Mouse (Mus musculus) hematopoietic multipotent progenitor cell, adult 10-12 weeks (in vitro differentiated cells): ENCODE results near the gene Becn1. TPM values are rescaled to one million over a fixed set of nuclear protein-coding genes. Genes with fewer than 3 reads are reported as not detected.

Experiments
- polyA plus RNA-seq: library from polyadenylated mRNA; stranded (reverse); fragments of >175 nt; gene quantifications from 2 replicates; pipeline ENCODE4 v1.2.3, GENCODE M21; 2012; ENCODE audit warnings: low replicate concordance

Gene Becn1
- polyA plus RNA-seq, result 108 and 173 TPM in 2 replicates

DNA sequence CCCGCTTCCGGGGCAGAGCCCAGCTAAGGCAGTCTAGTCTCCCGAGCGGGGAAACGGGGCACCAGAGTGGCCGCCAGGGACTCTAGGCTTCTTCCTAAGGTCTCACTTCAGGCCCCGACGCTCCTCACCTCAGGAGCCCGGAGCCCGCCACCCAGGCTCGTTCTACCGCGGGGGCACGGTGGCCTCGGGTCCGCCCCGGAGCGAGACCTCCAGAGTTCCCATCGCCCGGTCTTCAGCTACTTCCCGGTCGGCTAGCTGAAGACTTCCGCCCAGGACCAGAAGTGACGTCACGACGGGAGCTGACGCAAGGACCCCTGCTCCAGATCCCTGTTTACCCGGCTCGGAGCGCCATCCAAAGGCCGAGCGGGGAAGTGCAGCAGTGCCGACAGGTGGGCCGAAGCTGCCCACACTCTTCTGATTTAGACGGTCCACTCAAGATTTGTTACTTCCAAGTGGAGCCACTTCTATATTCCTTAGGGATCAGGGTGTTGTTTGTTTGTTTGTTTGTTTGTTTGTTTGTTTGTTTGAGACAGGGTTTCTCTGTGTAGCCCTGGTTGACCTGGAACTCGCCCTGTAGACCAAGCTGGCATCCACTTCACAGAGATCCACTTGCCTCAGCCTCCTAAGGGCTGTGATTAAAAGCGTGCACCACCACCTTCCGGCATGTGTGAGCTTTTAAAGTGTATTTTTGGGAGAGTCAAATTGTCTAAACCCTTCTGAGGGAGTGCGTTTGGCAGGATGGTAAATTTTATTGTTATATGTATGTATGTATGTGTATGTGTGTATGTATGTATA is at the start of gene Becn1:
Gene Becn1, minus strand, starts transcription at position 283 of the 795 bp plus-strand sequence.

DNA sequence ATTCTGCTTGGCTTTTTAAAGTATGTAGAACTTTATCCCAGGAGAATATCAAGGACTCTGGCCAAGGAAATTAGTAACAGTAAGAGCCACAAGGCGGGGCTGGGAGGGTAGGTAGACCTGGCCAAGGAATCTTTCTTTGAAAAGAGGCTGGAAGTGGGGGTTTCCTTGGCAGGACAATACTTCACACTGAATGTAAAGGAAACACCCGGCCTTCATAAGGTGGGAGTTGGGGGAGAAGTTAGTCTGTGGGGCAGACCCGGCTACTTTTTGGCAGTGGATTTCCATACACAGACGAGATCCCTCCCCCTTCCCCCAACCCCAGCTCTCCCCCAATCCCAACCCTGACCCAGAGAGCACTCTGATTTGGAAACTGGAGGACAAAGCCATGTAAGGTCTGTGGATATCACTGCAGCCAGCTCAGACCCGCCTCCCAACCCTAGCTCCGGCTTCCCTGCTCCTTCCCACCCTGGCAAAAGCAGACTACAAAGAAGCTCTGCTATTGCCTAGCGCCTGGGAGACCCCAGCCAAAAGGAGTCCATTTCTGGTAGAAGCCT is 28.4 kb upstream of the Becn1 start, which contains the start of gene Aoc3:
Gene Aoc3, plus strand, starts transcription at position 235 of the 554 bp plus-strand sequence.

DNA sequence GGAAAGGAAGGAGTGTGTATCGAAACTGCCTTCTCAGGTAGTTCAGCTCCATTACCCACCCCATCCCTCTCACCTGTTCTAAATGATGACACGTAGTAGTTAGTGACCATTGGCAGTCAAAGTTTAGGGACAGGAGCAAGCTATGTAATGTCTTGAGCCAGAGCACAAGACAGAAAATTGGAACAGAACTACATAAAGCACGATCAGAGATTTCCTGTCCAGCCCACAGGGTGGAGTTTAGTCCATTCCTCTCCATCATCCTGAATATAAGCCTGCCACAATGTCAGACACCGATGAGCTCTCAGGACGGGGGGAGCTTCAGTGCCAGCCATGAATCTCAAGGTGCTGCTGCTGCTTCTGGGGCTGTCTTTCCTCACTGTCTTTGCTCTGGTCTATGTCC is 22.7 kb upstream of the Becn1 start, which contains the start of gene Aoc2:
Gene Aoc2, plus strand, starts transcription at position 301 of the 400 bp plus-strand sequence.

DNA sequence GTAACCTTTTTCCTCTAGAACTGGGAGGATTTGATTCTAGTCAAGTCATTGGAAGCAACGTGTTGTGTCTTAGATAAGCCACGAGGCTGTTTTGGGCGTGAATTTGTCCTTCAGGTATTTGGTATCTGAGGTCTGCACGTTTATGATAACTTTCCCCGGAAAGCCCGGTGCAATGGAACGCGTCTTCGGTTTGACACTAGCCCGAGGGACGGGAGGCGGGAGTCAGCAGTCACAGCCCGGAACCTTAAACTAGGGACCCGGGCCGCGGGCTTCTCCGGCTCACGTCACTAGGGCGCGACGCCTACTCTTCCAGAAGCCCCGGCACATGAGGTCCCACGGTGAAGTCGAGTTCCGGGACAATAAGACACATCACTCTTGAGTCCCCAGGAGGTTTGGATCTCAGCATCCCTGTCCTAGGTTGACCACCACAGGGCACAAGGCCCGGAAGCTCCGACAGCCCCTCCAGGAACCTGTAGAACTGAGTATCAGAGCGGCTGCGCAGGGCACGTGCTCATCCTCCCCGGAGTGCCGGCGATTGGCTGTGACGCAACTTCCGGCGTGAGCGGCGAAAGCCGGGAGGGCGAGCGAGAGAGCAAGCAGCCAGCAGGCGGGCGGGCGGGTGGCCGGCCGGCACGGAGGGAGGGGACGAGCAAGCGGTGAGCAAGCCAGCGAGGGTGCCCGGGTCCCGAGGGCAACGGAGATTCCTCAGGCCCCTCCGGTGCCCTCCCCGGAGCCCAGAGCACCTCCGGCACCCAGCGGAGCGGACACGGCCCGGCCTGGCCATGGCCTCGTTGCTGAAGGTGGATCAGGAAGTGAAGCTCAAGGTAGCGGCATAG is 13.8 kb upstream of the Becn1 start, which contains the start of gene Psme3:
Gene Psme3, plus strand, starts transcription at position 549 of the 836 bp plus-strand sequence.

DNA sequence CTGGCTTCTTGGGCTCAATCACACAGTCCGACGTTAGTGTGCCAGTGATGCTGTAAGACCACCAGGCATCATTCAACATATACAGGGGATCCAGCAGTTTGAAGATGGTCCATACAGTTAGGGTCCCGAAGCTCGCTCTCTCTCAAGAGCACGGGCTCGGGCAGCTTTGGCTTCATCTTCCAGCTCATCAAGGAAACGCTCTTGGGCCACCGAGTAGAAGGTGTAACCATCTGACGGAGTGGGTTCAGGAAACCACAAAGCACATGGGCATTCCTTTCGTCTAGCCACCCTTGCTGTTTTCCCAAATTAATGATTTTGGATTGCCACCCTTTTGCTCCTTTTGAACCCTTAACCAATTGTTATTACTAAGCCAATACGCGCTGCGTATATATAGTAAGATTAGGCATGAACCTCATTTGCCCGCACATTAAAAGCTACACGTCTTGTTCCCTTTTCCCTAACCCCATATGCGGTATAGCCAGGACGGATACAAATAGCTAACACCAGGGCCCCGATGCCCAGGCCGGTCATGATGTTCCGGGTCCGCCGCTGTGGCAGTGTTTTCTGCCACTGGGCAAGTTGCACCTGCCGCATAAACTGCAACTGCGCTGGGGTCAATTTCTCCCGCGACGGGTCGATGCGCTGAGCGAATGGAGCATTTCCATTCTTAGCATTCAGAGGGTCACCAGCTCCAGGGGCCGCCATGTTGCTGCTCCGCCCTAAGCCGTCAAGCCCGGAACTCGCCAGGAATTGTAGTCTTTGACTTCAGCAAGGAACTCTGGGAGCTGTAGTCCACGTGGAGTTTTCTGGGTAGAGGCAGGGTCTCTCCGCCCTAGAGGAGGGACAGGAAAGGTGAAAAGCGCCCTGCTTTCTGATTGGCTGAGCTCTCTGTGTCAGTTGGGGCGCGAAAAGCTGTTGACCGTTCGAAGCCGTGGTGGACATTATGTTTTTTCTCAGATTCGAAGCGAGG is 23.6 kb downstream of the Becn1 start, which contains the start of the genes Cntd1 and Coa3:
Gene Cntd1, plus strand, starts transcription at position 790 of the 970 bp plus-strand sequence.
Gene Coa3, minus strand, starts transcription at position 892 of the 970 bp plus-strand sequence.

DNA sequence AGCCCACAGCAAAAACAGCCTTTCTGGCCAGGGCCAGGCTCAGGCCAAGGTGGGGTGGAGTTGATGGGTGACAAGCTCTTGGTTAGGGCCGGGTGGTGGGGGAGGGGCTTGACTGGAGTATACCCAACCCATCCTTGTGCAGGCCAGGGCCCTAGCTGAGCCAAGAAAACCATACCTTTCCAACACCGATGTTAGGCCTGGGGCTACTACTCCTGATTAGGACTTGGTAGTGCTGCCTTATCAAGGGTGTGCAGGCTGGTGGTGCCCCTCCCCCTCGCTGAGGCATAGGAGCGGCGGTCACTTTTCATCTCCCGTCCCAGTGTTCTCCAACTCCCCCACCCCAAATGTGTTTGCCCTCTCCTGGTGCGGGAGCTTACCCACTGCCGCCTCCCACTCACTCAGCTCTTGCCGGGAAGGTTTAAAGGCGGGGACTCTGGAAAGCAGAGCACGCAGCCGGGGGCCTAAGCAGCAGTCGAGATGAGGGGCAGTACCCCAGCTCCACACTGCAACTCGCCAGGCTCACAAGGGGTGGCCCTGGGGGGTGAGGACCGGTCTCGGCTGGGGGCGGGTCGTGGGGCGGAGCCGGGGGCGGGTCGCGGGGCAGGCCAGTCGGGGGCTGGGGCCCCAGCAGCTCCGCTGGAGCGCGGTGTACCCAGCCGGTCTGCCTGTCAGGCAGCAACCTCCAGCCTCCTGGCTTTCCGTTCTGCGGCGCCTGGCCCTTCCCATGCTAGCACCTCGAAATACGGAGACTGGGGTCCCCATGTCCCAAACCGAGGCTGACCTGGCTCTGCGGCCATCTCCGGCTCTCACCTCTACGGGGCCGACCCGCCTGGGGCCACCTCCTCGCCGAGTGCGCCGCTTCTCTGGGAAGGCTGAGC is 41.9 kb downstream of the Becn1 start, which contains the start of gene Wnk4:
Gene Wnk4, plus strand, starts transcription at position 620 of the 878 bp plus-strand sequence.

DNA sequence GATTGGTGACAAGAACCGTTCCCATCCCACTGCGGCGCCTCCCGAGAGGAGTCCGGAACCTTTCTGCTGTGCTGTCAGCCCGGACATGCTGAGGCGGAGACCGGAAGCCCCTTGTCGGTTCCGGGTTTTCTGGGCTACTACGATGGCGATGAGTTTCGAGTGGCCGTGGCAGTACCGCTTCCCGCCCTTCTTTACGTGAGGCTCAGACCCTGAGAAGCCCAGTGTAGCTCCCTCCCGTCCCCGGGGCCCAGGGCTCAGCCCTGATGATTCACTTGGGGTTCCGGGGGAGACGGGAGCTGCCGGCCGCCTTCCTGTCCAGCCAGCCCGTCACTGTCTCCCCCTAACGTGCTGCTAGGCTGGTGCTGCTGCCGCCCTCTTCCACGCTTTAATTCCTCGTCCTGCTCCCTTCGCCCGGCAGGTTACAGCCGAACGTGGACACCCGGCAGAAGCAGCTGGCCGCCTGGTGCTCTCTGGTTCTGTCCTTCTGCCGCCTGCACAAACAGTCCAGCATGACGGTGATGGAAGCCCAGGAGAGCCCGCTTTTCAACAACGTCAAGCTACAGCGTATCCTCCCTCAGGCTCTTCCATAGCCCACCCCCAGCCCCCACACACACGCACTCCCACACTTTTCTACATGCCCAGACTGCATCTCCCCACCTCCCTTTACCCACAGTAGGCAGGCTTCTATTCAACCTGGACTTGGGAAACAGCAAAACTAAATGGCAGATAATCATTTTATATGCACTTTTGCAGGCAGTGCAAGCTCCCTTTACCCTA is 48.3 kb downstream of the Becn1 start, which contains the start of gene Vps25:
Gene Vps25, plus strand, starts transcription at position 95 of the 777 bp plus-strand sequence.

DNA sequence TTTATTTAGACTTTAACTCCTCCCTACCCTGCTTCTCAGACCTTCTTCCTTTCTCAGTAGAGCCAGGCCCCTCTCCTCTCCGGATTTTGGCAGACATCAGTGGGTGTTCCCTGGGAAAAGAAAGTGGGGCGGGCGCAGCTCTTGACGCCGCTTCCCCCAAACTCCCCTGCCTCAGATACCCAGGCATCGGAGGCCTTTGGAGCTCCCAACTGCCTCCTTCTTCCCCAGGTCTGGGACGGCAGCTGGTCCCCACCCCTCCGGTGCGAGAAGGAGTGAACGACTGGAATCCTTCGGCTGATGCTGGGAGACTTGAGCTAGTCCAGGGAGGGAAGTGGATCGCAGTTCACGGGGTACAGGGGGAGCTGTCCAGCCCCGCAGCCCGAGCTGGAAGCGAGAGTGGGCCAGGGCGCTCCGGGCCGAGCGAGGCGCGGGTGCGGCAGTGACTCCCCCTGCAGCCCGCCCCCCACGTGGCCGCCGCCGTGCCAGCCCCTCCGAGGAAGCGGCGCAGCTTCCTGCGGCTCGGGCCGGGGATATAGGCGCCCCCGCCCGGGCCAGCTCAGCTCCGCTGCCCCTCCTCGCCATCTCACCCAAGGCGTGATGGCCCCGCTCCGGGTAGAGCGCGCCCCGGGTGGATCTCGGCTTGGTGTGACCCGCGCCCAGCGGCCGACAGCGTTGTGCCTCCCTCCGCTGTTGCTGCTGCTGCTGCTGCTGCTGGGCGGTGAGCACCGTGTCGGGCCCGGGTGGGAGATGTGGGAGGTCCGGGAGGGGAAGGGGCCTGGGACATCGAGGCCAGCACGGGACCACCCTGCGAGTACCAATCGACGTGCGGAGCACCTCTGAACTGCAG is 56.0 kb downstream of the Becn1 start, which contains the start of gene Ramp2:
Gene Ramp2, plus strand, starts transcription at position 174 of the 847 bp plus-strand sequence.

Other genes starting within 250 kb of the Becn1 start
- 14.9 and 32.1 TPM in 2 replicates for gene Naglu, start 232.3 kb downstream of the Becn1 start, polyA plus RNA-seq
- 2.1 and 2.3 TPM in 2 replicates for gene Hsd17b1, start 223.9 kb downstream of the Becn1 start, polyA plus RNA-seq
- gene Coasy, start 219.7 kb downstream of the Becn1 start, polyA plus RNA-seq, result 20.7 and 25.1 TPM in 2 replicates
- gene Mlx, start 215.0 kb downstream of the Becn1 start, polyA plus RNA-seq, result 17.8 and 27.4 TPM in 2 replicates
- gene Psmc3ip, start 206.8 kb downstream of the Becn1 start, polyA plus RNA-seq, result 4.1 and 8.0 TPM in 2 replicates
- gene Retreg3, start 182.4 kb downstream of the Becn1 start, polyA plus RNA-seq, result 20.0 and 29.0 TPM in 2 replicates
- 38.0 and 72.6 TPM in 2 replicates for gene Tubg1, start 182.3 kb downstream of the Becn1 start, polyA plus RNA-seq
- gene Tubg2, start 146.4 kb downstream of the Becn1 start, polyA plus RNA-seq, result 9.0 and 11.8 TPM in 2 replicates
- gene Cntnap1, start 131.8 kb downstream of the Becn1 start, polyA plus RNA-seq, result 0.79 and 2.3 TPM in 2 replicates
- gene Plekhh3, start 130.9 kb downstream of the Becn1 start, polyA plus RNA-seq, result 4.4 and 26.2 TPM in 2 replicates
- gene Ccr10, start 126.8 kb downstream of the Becn1 start, polyA plus RNA-seq, result 3.1 and 8.7 TPM in 2 replicates
- 7.0 and 17.6 TPM in 2 replicates for gene Ezh1, start 75.8 kb downstream of the Becn1 start, polyA plus RNA-seq
- gene Ramp2, start 56.3 kb downstream of the Becn1 start, polyA plus RNA-seq, result 0.96 and 3.7 TPM in 2 replicates
- gene Vps25, start 48.6 kb downstream of the Becn1 start, polyA plus RNA-seq, result 96.8 and 109 TPM in 2 replicates
- gene Wnk4, start 41.7 kb downstream of the Becn1 start, polyA plus RNA-seq, result 0.94 and 2.2 TPM in 2 replicates
- gene Cntd1, start 23.3 kb downstream of the Becn1 start, polyA plus RNA-seq, result 0.11 TPM in 1 of 2 replicates, not detected in the other
- gene Coa3, start 23.2 kb downstream of the Becn1 start, polyA plus RNA-seq, result 3.3 and 26.9 TPM in 2 replicates
- gene Psme3, start 13.9 kb upstream of the Becn1 start, polyA plus RNA-seq, result 39.0 and 47.2 TPM in 2 replicates
- gene Aoc2, start 22.8 kb upstream of the Becn1 start, polyA plus RNA-seq, result 7.3 and 9.0 TPM in 2 replicates
- 0.10 and 0.11 TPM in 2 replicates for gene Aoc3, start 28.3 kb upstream of the Becn1 start, polyA plus RNA-seq
- gene G6pc, start 65.3 kb upstream of the Becn1 start, polyA plus RNA-seq, result not detected in 2 replicates
- gene Aarsd1, start 115.3 kb upstream of the Becn1 start, polyA plus RNA-seq, result 23.1 and 23.2 TPM in 2 replicates
- gene Gm27029, start 122.5 kb upstream of the Becn1 start, polyA plus RNA-seq, result 0.30 and 2.2 TPM in 2 replicates
- 9.5 and 10.3 TPM in 2 replicates for gene Rundc1, start 122.8 kb upstream of the Becn1 start, polyA plus RNA-seq
- 1.2 and 4.5 TPM in 2 replicates for gene Ptges3l, start 123.0 kb upstream of the Becn1 start, polyA plus RNA-seq
- gene Rpl27, start 140.0 kb upstream of the Becn1 start, polyA plus RNA-seq, result 88.8 and 644 TPM in 2 replicates
- gene Ifi35, start 146.1 kb upstream of the Becn1 start, polyA plus RNA-seq, result 53.8 and 61.8 TPM in 2 replicates
- 0.97 and 1.5 TPM in 2 replicates for gene Rnd2, start 162.7 kb upstream of the Becn1 start, polyA plus RNA-seq
- gene Vat1, start 163.9 kb upstream of the Becn1 start, polyA plus RNA-seq, result 40.0 and 79.5 TPM in 2 replicates
- 0.47 and 4.7 TPM in 2 replicates for gene Brca1, start 249.7 kb upstream of the Becn1 start, polyA plus RNA-seq
- gene Nbr1, start 249.9 kb upstream of the Becn1 start, polyA plus RNA-seq, result 70.1 and 109 TPM in 2 replicates